Mouse (Mus musculus) monocyte, adult 2 months (primary cell): Measurements from ENCODE around the gene Wwox.

Experiments used
- DNase-seq, 2 experiments: peaks; one replicate each; pipeline ENCODE4 v3.0.0; 2022; ENCODE audit warnings: low spot score in 2 of 2, low read depth in 1 of 2

The Wwox gene

DNA sequence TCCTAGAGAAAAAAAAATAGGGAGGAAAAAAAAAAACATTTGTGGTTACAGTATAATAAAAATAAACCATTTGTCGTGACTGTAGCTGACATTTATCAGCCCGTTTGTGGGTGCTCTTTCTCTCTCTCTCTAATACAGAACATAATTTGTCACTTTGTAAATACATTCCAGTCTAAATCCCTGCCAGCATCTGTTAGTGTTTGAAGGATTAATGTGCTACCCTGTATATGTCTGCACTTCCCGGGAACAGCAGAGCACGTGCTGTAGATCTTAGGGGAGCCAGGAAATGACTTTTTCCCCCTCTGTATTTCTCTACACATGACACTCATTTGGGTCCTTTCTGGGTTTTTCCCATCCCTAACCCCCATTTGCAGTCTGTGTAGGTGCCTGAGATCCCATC, 219.0 kb downstream of the Wwox start:
- no peak for DNase-seq

DNA sequence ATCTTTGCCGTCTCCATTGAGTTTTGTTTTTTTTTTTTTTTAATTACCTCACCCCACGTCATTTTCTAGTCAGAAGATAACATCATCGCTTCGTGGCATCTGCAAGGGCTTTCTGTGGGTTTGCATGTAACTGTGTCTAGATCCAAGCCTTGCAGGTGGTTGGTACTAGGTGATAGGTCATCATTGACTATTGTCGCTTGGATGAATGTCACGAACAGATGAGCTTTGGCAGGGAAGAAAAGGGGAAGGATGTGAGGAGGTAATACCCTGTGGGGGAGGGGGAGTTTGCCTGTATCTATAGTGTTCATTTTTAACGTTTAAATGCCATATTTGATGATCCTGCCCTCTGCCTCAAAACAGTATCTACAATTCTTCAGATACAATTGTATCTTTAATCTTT, 223.6 kb downstream of the Wwox start:
- DNase-seq: no peak

DNA sequence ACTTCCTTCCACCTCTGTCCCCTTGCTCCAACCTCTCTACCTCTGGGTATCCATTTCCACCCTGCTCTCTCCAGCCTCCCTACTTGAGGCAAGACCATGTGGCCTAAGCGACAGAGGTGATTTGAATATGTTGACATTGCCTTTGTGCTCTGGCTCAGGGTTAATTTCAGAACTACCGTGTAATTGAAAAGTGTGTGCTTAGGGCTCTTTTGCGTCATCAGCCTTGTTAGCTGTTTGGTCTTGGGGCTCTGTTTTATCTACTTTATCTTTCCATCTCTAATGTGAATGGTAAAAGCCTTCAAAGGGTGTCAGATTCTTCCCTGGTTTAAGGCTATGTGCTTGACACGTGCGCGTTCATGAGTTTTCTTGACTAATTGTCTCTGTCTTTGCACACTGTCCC, 226.1 kb downstream of the Wwox start:
- DNase-seq: no peak

DNA sequence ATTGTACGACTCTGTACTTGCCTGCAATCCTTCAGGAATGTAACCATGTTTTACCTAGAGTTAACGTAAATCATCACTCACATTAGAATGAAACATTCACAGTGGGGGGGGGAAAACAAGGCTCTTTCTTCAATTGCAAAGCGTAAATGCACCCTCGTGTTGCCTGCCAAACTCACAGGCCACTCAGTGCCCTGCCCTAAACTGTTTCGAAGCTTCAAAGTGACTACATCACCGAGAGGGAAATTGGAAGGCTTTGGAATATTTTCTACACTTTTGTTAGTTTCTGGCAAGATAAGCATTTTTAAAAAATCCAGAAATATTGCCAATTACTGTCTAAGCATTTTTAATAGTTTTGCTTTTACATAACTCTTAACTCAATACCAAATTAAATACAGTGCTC, 231.3 kb downstream of the Wwox start:
- DNase-seq: no peak

DNA sequence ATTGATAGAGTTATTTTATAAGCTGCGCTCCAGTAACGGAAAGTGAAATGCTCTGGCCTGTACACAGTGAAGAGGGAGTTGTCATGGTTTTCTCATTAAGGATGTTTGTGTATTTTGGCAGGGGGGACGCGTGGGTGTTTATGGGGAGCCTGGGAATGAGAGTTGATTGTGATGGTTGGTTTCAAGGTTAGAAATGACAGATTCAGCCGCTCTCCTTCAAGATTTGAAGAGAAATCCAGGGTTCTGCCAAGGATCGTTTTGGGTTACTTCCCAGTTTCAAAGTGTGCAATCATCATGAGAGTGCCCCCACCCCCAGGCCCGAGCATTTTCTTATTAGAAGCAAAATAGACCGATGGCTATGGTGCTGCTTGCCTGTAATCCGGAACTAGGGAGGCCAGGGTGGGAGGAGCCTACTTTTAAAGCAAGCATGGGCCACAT, 231.8 kb downstream of the Wwox start:
- no peak for DNase-seq

DNA sequence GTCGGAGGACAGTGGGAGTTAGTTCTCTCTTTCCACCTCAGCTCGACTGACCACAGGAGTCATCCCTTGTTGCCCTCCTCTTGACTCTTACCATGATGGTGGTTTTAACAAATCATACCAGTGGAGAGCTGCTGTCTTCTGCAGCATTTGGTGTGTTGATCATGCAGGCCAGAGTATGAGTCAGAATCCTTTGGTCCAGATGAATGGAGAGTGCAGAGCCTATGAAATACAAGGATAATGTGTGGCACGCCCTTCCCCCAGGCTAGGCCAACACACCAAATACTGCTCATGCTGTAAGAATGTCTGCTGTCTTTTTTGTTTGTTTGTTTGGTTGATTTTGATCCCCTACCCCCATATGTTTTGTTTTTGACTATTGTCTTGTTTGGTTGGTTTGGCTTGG, 234.0 kb downstream of the Wwox start:
- DNase-seq: no peak

DNA sequence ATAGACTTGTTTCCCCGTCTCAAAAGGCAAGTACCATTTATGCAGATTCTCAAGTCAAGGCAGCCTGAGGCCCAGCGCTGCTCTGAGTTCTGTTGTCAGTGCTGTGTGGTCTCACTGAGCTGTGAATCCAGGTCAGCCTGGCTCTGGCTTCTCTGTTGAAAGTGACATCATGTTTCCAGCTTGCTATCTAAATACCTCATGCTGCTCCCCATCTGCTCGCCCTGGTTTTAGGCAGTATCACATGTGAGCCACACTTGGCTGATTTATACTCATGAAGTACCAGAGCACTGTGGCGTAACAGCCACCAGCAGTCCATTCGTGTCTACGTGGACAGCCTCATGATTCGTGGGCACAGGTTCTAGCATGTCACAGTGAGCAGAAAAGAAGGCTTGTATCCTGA, 235.7 kb downstream of the Wwox start:
- DNase-seq: no peak

DNA sequence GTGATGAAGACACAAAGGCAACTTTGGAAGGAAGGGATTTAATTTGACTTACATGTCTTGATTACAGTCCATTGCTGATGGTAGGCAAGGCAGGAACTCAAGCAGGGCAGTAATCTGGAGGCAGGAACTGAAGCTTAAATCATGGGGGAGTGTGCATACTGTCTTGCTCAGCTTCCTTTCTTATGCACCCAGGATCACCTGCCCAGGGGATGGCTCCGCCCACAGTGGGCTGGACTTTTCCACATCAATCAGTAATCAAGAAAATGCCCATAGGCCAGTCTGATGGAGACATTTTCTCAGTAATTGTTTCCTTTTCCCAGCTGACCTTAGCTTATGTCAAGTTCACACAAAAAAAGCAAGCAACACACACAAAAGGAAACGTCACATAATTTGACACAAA, 237.5 kb downstream of the Wwox start:
- DNase-seq: no peak

DNA sequence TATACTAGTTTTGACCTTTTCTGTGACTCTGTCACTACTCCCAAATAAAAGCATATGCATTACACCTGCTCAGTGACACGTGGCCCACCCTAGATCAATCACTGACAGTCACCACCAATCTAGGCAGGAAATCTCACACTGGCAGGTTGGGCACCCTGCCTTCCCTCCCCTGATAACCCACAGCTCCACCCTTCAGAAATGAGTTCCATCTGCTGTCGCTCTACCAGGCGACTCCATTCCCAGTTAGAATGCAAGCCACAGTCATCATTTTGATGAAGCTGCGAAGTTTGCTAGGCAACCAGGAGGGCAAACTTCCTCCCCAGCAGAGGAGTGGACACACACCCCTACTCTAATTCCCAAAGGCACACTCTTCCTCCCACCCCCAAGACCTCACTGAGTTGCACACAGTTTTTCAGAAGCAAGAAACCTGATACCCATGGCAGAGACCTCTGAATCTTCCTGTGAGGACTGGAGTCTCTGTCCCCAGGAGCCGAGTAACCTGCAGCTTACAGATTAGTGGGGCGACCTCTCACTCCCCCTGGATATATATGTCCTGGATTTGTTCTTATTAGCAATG, 238.2 kb downstream of the Wwox start:
- DNase-seq: no peak

DNA sequence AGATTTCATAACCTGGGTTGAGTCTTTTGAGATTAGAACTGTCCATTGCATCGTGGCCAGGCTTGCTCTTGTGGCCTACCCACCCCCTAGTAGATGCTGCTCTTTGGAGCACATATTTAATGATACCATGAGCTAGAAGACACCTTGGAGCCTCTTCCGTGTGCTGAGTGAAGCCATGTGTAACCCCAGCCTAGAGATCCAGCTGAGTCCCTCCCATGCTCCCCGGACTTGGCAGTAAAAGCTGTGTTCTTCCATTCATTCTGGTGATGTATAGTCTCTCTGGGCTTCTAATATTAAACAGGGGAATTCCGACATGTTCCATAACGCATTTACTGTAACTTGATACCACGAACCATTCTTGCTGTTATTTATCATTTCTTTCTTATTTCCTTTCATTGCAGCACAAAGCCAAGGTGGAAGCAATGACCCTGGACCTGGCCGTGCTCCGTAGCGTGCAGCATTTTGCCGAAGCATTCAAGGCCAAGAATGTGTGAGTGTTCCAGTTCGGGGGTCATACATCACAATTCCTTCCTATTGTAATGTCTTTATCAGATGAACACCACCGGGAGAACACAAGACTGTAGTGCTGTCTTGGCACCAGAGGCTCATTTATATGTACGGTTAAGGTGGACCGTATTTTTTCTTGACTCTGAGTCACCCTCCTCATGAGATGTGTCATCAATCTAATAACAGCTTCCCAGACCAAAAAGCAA, 240.1 kb downstream of the Wwox start:
- DNase-seq: no peak

DNA sequence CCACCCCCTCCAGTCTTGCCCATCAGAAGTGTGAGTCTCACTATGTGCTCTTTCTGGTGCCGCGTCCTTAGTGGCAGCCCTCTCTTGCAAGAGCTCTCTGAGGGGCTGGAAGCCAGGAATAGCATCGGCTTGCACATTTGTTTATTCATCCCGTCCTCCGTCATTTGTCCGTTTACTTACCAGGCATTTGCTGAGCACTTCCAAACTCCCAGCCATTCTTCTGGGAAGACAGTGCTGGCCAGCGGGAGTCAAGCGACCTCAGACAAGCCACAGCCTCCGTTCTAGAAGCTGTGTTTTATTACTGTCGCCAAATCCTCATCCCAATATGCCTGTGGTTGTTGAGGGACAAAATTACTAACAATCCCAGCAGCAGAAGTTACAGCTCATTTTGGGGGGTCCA, 241.7 kb downstream of the Wwox start:
- DNase-seq: no peak

DNA sequence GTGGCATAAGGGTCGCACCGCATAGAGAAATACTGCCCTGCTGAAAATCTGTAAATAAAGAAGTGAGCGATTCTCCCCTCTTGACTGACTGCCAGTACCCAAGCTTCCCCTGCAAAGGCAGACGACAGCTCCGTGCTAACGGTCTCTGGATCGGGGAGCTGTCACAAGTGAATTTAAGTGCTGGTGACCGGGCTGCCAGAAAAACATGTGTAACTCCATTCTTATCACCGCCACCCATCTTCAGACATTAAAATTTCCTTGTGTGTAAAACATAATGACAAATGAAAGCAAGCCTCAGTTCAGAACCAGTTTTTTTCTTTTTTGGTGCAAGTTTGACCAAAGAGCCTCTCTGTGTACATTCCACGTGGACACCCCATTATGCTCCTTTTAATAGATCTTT, 242.7 kb downstream of the Wwox start:
- no peak for DNase-seq

DNA sequence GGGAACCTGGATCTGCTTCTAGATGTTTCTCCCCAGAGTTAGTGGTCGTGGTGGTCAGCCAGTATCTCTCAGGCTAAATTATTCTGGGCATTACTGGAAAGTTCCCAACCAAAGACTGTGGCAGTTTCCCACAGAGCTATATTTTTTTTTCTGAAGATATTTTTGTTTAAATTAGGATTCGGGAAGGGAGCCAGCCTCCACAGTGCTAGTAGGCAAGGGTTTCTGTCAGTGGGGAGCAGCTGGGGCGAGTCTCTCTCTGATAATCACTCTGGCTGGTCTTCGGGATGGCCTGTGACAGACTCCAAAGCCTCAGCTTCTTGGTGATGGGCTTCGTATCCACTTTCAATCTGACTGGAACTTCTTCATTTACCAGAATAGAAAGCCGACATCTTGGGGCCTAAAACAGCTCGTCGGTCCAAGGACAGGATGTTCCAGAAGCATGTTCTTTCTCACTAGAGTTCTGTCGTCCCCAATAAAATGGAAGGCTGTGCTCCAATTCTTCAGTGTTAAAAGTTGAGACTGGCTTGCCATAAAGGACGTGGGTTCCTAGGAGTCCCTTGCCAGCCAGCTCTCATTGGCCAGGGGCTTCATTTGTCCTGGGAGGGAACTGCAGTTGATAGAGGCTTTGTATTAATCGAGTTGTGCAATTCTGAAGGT, 244.7 kb downstream of the Wwox start:
- DNase-seq: no peak

DNA sequence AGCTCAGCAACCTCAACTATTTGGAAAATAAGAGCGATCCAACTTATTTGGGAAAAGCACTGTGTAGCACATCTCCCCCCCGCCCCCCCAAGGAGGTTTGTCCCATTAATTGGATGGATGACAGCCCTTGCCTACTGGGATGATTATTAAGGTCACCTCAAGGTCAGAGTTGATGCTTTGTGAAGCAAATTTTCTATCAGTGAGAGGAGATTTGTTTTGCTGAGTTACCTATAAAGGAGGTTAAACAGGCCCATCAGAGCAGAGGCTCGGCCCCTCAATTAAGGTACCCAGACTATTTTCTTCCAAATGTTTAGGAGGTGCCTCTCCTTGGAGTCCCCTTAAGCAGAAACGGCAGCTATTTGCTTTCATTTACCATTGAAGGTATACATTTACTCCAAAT, 247.0 kb downstream of the Wwox start:
- no peak for DNase-seq

DNA sequence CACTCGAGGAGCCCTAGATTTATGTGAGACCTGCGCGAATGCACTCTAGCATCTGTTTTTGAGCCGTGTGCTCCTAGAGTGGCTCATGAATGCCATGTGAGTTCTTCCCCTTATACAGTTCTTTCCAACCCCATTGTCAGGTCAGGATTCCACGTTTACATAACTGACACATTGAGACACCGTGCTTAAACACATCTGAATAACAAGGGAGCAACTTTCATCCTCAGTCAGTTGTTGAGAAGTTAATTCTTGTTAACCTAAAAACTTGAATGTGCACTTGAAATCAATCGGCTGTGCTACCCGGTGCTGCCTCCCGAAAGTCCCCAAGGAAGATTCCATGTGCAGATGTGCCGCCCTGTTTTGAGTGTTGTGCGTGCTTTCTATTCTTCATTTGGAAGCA, 249.3 kb downstream of the Wwox start:
- no peak for DNase-seq

DNA sequence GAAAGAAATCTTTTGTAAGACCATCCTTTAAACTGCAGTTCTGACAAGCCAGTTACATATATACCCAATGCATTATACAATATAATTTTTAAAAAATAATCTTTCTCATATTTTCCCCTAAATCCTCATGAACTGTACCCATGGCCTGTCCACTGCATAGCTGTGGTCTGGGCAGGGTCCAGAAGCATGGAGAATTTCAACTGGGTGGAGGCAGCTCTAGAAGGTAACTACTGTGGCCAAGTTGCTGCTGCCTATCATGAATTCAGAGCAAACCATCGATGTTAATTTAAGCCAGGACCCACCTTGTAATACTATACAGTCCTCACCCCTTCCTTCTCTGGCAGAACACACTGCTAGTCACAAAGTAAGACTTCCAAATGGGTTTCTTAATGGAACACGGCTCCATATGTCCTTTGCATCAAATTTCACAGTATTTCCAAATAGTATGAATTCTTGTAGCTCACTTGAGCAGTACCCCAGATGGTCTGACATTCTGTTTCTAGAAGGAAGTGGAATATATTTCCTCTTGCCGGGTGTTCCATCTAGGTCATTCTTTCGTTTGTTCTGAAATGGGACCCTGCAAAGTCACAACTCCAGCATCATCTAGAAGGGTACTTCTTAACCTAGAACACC, 255.2 kb downstream of the Wwox start:
- no peak for DNase-seq

DNA sequence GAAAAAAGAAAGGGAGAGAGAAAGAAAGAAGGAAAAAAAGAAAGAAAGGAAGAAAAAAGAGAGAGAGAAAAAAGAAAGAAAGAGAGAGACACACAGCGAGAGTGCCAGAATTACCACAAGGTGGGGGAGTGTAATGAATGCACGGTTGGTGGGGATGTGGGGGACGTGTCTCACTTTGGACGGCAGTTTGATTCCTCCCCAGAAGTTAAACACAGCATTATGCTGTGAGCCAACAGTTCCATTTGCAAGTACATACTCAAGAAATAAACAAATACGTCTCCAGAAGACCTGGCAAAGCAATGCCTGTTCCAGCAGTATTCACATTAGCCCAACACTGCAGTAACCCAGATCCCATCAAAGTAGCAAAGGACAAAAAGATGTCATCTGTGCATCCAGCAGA, 264.1 kb downstream of the Wwox start:
- no peak for DNase-seq

DNA sequence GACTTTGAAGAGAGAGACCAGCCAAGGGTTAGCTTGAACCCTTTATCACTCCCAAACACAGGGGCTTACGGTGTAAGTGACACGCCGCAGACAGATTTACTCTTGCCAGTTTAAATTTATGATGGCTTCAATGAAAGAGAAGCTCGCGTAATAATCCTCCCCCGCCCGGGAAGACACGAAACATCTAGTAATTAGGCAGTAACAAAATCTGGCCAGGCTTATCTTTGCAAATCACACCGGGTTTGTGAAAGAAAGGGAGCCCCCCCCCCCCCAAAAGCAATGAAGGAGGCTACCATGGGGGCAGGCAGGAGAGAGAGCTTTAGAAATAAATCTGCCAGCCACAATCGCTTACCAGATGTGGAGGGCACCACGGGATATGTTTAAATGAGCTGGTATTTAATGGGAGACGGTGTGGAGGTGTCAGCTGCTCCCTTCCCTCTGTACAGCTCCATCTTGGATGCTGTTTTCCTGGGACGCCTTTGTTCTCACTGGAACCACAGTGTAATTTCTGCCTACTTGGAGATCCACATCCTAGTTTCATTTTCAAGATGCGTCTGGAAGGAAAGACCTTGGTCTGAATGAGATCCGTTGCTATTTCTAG, 268.2 kb downstream of the Wwox start:
- no peak for DNase-seq

DNA sequence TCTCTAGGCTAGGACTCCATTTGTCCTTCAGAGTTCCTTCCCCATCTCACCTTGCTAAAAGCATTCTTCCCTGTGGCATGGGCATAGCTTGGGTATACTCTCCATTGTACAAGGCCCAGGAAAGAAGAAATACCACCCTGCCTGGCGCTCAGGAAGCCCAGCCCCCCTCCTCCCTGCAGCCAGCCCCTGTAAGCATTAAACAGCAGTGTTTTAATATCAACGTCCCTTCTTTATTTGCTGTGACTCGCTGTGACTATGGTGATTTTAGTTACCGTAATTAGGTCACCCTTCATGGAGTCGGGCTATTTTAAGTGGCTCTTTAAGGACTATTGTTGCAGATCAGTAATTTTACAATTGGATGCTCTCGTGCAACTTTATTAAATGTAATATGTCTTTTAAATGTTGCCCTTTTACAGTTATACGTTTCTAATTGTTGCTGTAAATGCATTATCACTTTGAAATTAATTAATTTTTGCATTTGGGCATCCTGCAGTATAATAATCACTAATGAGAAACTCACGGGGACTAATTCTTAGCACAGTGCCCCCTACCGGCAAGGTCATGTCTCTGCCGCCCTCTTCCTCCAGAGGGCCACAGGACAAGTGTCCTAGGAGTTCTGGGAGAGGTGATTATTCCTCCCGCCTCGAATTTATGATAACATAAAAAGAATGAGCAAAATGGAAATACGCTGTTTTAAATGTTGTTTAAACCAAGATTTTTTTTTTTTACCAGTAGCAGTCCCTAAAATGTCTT, 276.0 kb downstream of the Wwox start:
- DNase-seq: no peak

DNA sequence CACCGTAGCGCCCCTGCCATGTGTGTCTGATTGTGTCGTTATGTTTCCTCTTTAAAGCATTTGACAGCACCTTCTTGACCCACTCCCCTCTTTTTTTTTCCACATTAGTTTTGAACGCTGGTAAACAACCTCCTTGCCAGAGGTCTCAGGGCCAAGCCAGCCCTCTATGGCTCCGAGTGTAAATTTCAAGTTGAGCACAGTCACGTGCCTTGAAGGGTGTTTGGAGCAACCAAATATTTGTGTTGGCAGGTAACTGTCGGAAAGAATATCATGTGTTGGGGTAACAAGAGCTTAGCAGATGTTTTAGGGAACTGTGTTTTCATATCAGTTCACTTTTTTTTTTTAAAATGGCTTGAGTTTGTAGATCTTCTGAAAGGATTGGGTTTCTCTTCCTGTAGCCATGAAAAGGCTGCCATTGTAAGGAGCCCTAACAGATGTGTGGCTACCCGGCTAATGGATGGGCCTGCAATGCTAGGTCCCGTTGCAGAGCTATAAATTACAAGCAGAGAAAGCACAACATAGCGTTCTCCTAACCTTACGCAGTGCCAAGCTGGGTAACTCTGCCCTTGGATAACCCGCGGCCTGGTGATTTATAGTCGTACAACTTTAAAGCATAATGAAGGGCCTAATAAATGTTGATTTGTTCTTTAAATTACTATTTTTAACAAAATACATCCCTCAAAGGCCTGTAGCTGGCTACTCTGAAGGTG, 277.2 kb downstream of the Wwox start:
- no peak for DNase-seq

DNA sequence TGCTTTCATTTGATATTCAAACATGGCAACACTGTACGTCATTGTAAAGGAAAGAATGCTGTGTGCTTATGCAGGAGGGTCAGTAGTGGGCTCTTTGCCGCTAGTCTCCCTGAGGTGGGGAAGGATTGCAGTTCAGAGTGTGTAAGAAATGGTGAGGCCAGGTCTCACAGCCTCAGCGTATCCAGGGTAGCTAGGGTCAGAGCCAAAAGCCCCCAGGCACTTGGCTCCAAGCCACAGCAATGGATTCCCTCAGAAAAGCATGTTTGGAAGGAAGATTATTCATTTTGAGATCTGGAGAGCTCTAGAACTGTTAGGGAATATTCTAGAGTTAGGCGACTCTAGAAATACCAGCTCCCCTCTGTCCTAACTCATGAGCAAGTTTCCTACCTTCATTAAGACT, 279.4 kb downstream of the Wwox start:
- DNase-seq: no peak
